Mouse (Mus musculus) erythroblast, embryonic 14.5 days (primary cell): ENCODE data around the gene Gm5475.

Source experiments
- GATA1 ChIP-seq: IDR thresholded peaks from 2 replicates; pipeline ENCODE4 v1.6.1; 2012; ENCODE audit warnings: low read length, inconsistent platforms, mixed read lengths
- TAL1 ChIP-seq: IDR thresholded peaks from 3 replicates; pipeline ENCODE4 v1.6.1; 2012; ENCODE audit warnings: low read length, inconsistent platforms, mixed read lengths

DNA sequence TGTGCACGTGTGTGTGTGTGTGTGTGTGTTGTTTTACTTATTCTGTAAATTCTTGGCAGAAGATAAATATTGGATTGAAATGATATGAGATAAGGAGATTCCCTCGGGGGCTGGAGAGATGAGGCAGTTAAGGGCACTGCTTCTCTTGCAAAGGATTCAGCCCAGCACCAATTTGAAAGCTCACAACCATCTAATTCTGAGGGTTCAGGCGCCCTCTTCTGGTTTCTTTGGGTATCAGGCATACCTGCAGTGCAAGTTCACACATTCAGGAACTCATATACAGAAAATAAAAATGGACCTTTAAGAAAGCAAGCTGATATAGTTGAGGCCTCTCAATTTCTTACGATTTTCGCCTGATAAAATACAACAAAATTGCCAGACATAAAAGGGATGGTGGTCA, 46.9 kb upstream of the Gm5475 start:
- TF ChIP-seq GATA1 (no peak), TAL1 (no peak)
